Mouse (Mus musculus) kidney, adult 2 months (tissue): ENCODE results near the gene Jkamp.

Experiments used
- CTCF ChIP-seq: fragments of 200-500 bp; conservative IDR thresholded peaks from 2 replicates; pipeline ENCODE4 v1.5.1; 2011; ENCODE audit warnings: low read depth, mild to moderate bottlenecking, control low read depth, low read length, moderate library complexity, mixed read lengths; ENCODE audit not compliant: insufficient read depth, insufficient read length
- POLR2A ChIP-seq: fragments of 200-500 bp; IDR thresholded peaks from one replicate; pipeline ENCODE4 v1.6.1; 2011; ENCODE audit warnings: low read depth, low read length, control low read depth

DNA sequence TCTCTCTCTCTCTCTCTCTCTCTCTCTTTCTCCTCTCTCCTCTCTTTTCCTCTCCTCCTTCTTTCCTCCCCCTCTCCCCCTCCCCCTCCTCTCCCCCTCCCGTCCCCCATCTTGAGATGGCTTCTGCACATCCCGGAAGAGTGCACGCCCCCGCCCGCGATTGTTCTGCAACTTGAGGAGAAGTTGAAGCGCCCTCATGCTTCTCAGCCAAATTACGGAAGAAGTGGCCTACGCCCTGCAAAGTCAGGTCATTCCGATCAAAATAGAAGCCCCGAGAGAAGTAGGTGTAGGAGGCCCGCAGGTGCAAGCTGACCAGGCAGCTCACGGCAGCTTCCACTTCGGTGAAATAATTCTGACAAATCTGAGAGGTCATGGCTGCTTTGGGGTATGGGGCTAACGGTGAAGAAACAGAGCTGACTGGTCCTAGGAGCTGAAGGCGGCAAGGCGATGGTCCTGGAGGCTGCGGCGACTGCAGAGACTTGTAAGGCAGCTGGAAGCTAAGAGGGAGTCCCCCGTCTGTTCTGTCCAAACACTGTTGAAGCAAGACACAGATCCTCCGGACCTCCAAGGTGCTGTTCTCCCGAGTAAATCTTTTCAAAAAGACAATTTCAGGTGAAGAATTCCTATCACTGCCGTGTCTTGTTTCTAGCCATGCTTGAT is 30.4 kb downstream of the Jkamp start:
- TF ChIP-seq CTCF = no peak
- no peak for TF ChIP-seq POLR2A
